Mouse (Mus musculus): Measurements from ENCODE around the gene Fam83g.

DNA sequence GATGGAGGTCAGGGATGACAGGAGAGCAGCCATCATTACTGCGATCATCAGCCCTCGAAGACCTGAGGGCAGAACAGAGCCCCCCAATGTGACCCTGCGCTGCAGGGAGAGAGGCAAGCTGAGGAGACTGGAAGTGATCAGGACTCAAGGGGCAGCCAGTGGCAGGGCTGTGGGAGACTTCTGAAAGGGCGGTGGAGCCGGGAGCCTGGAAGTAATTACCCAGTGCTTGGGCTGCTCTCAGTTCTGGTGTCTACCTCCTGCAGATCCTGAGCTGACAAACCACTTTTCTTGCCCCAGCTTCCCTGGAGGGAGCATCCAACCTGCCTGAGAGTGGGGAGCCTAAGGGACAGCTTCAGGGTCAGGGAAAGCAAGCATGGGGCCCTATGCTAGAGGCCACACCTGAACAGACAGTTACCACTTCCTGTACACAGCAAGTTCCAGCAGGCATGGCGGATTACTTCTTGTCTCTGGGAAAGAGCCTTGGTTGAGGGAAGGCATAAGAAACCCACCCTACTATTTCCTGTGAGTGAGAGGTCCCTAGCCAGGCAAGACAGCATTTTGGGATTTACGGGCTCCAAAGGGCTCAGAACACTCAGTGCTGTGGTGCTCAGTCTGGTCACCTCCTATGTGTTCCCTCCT lies 7.6 kb upstream of the Fam83g start:
- TF ChIP-seq CTCF (IDR thresholded peaks at IDR 0.05; ENCODE audit: borderline replicate concordance, extremely low read depth, insufficient read depth, insufficient read length) (no peak), POLR2A (IDR thresholded peaks at IDR 0.05; ENCODE audit: borderline replicate concordance, extremely low read depth, insufficient read depth, insufficient read length, poor library complexity, severe bottlenecking) (no peak)
